Mouse (Mus musculus) ES-Bruce4 (cell line): Measurements from ENCODE around the gene Pate2. TPM values are rescaled to one million over a fixed set of nuclear protein-coding genes. Genes with fewer than 3 reads are reported as not detected.
A peak's percentile ranks its signal among the peaks of the same experiment; 100 is the strongest.

Source experiments
- H3K27ac ChIP-seq: 2 replicates; pipeline ENCODE4 v1.5.1; 2012; ENCODE audit warnings: low read length, inconsistent platforms; ENCODE audit not compliant: insufficient read depth
- H3K27me3 ChIP-seq: 2 replicates; pipeline ENCODE4 v1.6.1; 2012; ENCODE audit warnings: mild to moderate bottlenecking, low read length, inconsistent platforms; ENCODE audit not compliant: control insufficient read depth, poor library complexity, insufficient read depth, severe bottlenecking
- H3K36me3 ChIP-seq: 2 replicates; pipeline ENCODE4 v1.6.1; 2012; ENCODE audit warnings: inconsistent platforms, mild to moderate bottlenecking, low read length, moderate library complexity; ENCODE audit not compliant: control insufficient read depth, poor library complexity, insufficient read depth, severe bottlenecking
- H3K4me1 ChIP-seq: one replicate; pipeline ENCODE4 v1.8.1; 2011; ENCODE audit warnings: low read length; ENCODE audit not compliant: control insufficient read depth, insufficient read depth
- H3K4me3 ChIP-seq: 2 replicates; pipeline ENCODE4 v1.5.1; 2011; ENCODE audit warnings: low read depth, mild to moderate bottlenecking, low read length
- H3K9ac ChIP-seq: 2 replicates; pipeline ENCODE4 v1.6.1; 2012; ENCODE audit warnings: low read depth, mild to moderate bottlenecking, inconsistent platforms; ENCODE audit not compliant: poor library complexity, severe bottlenecking
- H3K9me3 ChIP-seq: replicated peaks from 2 replicates; pipeline ENCODE4 v1.6.1; 2012; ENCODE audit warnings: mild to moderate bottlenecking, low read length, inconsistent platforms; ENCODE audit not compliant: control insufficient read depth, poor library complexity, insufficient read depth, severe bottlenecking
- CTCF ChIP-seq: IDR thresholded peaks from one replicate; pipeline ENCODE4 v1.8.1; 2011; ENCODE audit warnings: low read depth, low read length
- EP300 ChIP-seq: IDR thresholded peaks from 2 replicates; pipeline ENCODE4 v1.6.1; 2011; ENCODE audit warnings: low read depth, low read length; ENCODE audit not compliant: insufficient read depth
- POLR2A ChIP-seq: IDR thresholded peaks from one replicate; pipeline ENCODE4 v1.8.1; 2011; ENCODE audit warnings: low read length; ENCODE audit not compliant: insufficient read depth
- polyA plus RNA-seq: library from polyadenylated mRNA; stranded (reverse); fragments of >200 nt; gene quantifications from 2 replicates; pipeline ENCODE4 v1.2.4, GENCODE M21; 2011; ENCODE audit warnings: low read depth; ENCODE audit not compliant: missing spikeins, insufficient read depth, insufficient read length

The Pate2 gene
- polyA plus RNA-seq, 1 experiment = 1.7 TPM

DNA sequence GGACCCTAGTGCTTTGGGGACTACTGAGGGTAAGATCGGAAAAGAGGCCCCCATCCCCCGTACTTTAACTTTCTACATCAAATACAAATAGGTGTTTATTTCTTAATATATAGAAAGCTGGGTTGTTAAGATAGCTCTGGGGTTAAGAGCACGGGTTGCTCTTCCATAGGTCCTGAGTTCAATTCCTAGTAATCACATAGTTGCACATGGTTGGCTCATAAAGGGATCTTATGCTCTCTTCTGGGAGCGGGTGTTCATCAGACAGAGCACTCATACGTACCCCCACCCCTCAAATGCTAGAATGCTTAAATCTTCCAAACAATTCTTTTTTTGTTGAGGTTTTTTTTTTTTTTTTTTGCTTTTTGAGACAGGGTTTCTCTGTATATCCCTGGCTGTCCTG, 579 bp downstream of the Pate2 start:
- Histone ChIP-seq H3K9ac (peak overlapping the region; percentile 61), H3K36me3 (peaks cover 27% of the 10 kb centered on the region), H3K27ac (no peak overlapping the region), H3K27me3 (no peaks in the 10 kb centered on the region), H3K4me1 (no peaks in the 10 kb centered on the region), H3K4me3 (peak overlapping the region; percentile 50), H3K9me3 (no peaks in the 10 kb centered on the region)
- no peak for TF ChIP-seq EP300
- TF ChIP-seq POLR2A = no peak
- TF ChIP-seq CTCF = no peak

GRCm38 (mm10) chr9:35574416-35574815, 4.3 kb downstream of the Pate2 start:
- H3K4me3 ChIP-seq = peak overlapping the region; percentile 52
- no peaks in the 10 kb centered on the region for H3K36me3 ChIP-seq
- no peaks in the 10 kb centered on the region for H3K9me3 ChIP-seq
- TF ChIP-seq POLR2A = no peak
- no peak for TF ChIP-seq EP300
- TF ChIP-seq CTCF = no peak
- no peak overlapping the region for H3K27ac ChIP-seq
- H3K9ac ChIP-seq = peak overlapping the region; percentile 47; the same call in 1 of the 2 replicates
- H3K4me1 ChIP-seq = no peaks in the 10 kb centered on the region
- no peaks in the 10 kb centered on the region for H3K27me3 ChIP-seq

GRCm38 (mm10) chr9:35587674-35588073, 17.6 kb downstream of the Pate2 start:
- Histone ChIP-seq H3K27me3 (no peaks in the 10 kb centered on the region), H3K9ac (no peak overlapping the region), H3K4me1 (no peaks in the 10 kb centered on the region), H3K27ac (no peak overlapping the region), H3K36me3 (no peaks in the 10 kb centered on the region), H3K9me3 (no peaks in the 10 kb centered on the region), H3K4me3 (no peak overlapping the region)
- TF ChIP-seq EP300 (no peak), CTCF (no peak), POLR2A (no peak)

DNA sequence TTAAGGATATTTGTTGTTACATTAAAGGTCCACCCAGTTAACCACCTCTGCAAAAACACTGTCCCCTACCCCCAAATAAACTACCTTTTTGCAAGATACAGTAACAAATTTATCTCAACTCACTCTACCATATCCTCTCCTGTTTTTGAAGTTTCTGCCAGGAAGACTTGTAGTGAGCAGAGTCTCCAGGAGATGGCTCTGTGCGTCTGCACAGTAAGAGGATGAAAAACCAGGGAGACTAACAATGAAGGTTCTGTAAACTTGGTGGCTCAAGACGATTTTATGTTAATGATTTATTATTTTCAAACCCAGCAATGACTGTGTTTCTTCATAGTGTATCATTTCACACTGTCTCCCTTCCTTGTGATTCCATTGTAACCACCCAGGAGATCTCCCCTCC, 22.8 kb downstream of the Pate2 start:
- Histone ChIP-seq H3K9me3 (no peaks in the 10 kb centered on the region), H3K9ac (no peak overlapping the region), H3K27ac (no peak overlapping the region), H3K4me3 (no peak overlapping the region), H3K27me3 (no peaks in the 10 kb centered on the region), H3K36me3 (no peaks in the 10 kb centered on the region), H3K4me1 (no peaks in the 10 kb centered on the region)
- TF ChIP-seq EP300 = no peak
- TF ChIP-seq CTCF = peak; percentile 19
- TF ChIP-seq POLR2A = no peak

DNA sequence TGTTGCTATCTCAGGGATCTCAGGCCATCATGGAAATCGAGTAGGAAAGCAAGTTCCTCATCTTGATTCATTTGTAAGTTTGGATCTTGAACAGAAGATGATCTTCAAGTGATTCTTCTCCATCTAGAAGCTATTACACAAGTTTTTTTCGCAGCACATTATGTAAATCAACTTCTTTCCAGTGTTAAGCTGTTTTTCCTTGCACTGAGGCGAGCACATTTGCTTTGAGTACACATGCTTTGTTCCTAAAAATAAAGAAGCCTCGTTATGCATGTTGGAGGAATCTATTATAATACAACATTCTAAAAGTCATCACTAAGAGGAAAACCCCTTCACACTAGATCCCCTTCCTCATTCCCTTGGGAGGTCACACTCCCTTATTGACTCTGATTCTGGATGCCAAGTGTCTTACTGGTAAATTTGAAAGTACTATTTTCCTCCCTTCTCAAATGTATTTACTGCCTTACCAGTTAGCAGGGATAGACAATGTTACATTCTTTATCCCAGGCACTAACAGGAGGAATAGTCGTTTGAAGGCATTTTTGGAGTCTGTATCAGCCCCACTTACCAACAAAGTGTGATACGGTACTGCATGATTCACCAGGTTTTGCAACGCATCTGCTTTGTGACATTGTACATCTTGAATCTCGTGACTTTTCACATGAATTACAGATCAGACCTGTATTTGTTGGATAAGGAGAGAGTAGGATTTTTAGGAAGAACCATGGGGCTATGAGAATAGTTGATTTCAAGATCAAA, 37.7 kb downstream of the Pate2 start:
- no peaks in the 10 kb centered on the region for H3K4me1 ChIP-seq
- H3K4me3 ChIP-seq = no peak overlapping the region
- H3K36me3 ChIP-seq = no peaks in the 10 kb centered on the region
- no peak overlapping the region for H3K27ac ChIP-seq
- H3K9ac ChIP-seq = no peak overlapping the region
- TF ChIP-seq CTCF (no peak), EP300 (no peak), POLR2A (no peak)
- H3K9me3 ChIP-seq = no peaks in the 10 kb centered on the region
- no peaks in the 10 kb centered on the region for H3K27me3 ChIP-seq

GRCm38 (mm10) chr9:35611841-35612240, 41.8 kb downstream of the Pate2 start, which contains the start of gene Pate4:
Gene Pate4 (minus strand): TSS chr9:35611941.
- Histone ChIP-seq H3K9ac (no peak within 1 kb of the TSS), H3K27ac (no peak within 1 kb of the TSS), H3K36me3 (no peaks in the 10 kb centered on the region), H3K27me3 (no peaks in the 10 kb centered on the region), H3K9me3 (no peaks in the 10 kb centered on the region), H3K4me1 (no peaks in the 10 kb centered on the region), H3K4me3 (no peak within 1 kb of the TSS)
- TF ChIP-seq POLR2A (no peak), EP300 (no peak), CTCF (no peak)
